Comparison of ENCODE assay signal across 14 mouse cellular contexts in the genomic region with DNA sequence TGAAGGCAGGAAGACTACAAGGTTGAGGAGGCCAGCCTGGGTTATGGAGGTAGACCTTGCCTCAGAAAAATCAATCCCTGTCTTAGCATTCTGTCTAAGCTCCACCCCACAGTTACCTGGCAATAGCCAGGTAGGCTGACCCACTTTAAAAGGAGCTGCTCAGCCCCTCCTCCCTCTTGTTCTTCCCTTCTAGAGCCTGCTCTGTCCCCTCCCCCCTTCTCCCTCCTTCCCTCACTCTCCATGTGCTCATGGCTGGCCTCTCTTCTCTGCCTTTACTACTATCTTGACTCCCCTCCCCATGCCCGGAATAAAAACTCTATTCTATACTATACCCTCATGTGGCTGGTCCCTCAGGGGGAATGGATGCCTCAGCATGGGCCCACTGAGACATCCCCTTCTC. TPM values are rescaled to one million over a fixed set of nuclear protein-coding genes. Genes with fewer than 3 reads are reported as not detected.
DNase-seq lines count a peak whose midpoint lies in the region; ATAC-seq and TF ChIP-seq lines count a peak whose summit lies in the region.
"Had no signal": no experiment of that assay in that cellular context is flagged by ENCODE, and none has a peak within 500 bp of the region (broad histone marks: within the 10 kb centered on the region; RNA-seq: fewer than 3 reads in every experiment).

No protein-coding gene starts in this region.

- H3K27ac ChIP-seq in liver, embryonic 15.5 days (replicated peaks), result 0 out of 2 replicates have a peak overlapping the region, but pooled peaks have one; percentile 24
- peak overlapping the region; percentile 30; the same call in 1 of the 2 replicates for H3K27ac ChIP-seq in stomach, postnatal 0 days (replicated peaks)
- H3K27ac ChIP-seq in forebrain, embryonic 13.5 days, result no peak overlapping the region
- H3K27ac ChIP-seq: heart, embryonic 15.5 days; hindbrain, postnatal 0 days; left cerebral cortex, adult 2 months; midbrain, embryonic 10.5 days had no signal

- H3K27me3 ChIP-seq in liver, embryonic 15.5 days, result no peaks in the 10 kb centered on the region
- H3K27me3 ChIP-seq in stomach, postnatal 0 days (ENCODE audit: control insufficient read depth, insufficient read depth, low read length), result no peaks in the 10 kb centered on the region
- H3K27me3 ChIP-seq in forebrain, embryonic 13.5 days, result no peaks in the 10 kb centered on the region
- H3K27me3 ChIP-seq: heart, embryonic 15.5 days had no signal

- no peak for ATAC-seq in liver, embryonic 15.5 days (ENCODE audit: insufficient read depth)
- no peak for ATAC-seq in stomach, postnatal 0 days (ENCODE audit: low FRiP score, low TSS enrichment)
- ATAC-seq in forebrain, embryonic 13.5 days, result no peak
- ATAC-seq: hindbrain, postnatal 0 days had no signal

- H3K4me2 ChIP-seq in liver, embryonic 15.5 days, result peak overlapping the region; percentile 93
- H3K4me2 ChIP-seq in stomach, postnatal 0 days (replicated peaks; ENCODE audit: low read depth), result no peak overlapping the region
- no peak overlapping the region for H3K4me2 ChIP-seq in forebrain, embryonic 13.5 days

- H3K9ac ChIP-seq in liver, embryonic 15.5 days, result no peak overlapping the region
- H3K9ac ChIP-seq in stomach, postnatal 0 days (ENCODE audit: low read length), result no peak overlapping the region
- H3K9ac ChIP-seq in forebrain, embryonic 13.5 days, result no peak overlapping the region
- H3K9ac ChIP-seq: heart, embryonic 15.5 days had no signal

- no peaks in the 10 kb centered on the region for H3K9me3 ChIP-seq in liver, embryonic 15.5 days (replicated peaks)
- H3K9me3 ChIP-seq in stomach, postnatal 0 days (ENCODE audit: control insufficient read depth, low read length), result no peaks in the 10 kb centered on the region
- H3K9me3 ChIP-seq in forebrain, embryonic 13.5 days (replicated peaks), result no peaks in the 10 kb centered on the region
- H3K9me3 ChIP-seq: heart, embryonic 15.5 days; midbrain, embryonic 10.5 days had no signal

- peak; percentile 34 for DNase-seq in kidney, postnatal 14 days
- DNase-seq in kidney, adult 18-20 months, result no peak
- peak; percentile 38 for DNase-seq in ZHBTc4 (ENCODE audit: low read depth, low spot score)
- no peak for DNase-seq in stomach, postnatal 0 days (ENCODE audit: low spot score)
- DNase-seq in urinary bladder, postnatal 10 days (ENCODE audit: low spot score), result no peak
- DNase-seq: adrenal gland, postnatal 36 days; thymus, postnatal 4 days had no signal

- 50% methylated on average over 1 of the region's 1 CpGs for WGBS in liver, embryonic 15.5 days (ENCODE audit: insufficient replicate concordance)
- 42% methylated on average over 1 of the region's 1 CpGs for WGBS in stomach, postnatal 0 days
- WGBS in forebrain, embryonic 13.5 days, result 69% methylated on average over 1 of the region's 1 CpGs

- no peak overlapping the region for H3K4me3 ChIP-seq in liver, embryonic 15.5 days (replicated peaks)
- no peak overlapping the region for H3K4me3 ChIP-seq in stomach, postnatal 0 days (ENCODE audit: low read depth, low read length)
- no peak overlapping the region for H3K4me3 ChIP-seq in forebrain, embryonic 13.5 days
- H3K4me3 ChIP-seq: left cerebral cortex, adult 2 months had no signal

- TF ChIP-seq CTCF in stomach, postnatal 0 days (IDR thresholded peaks at IDR 0.05; ENCODE audit: low read depth), result no peak

- peaks cover 66% of the 10 kb centered on the region for H3K4me1 ChIP-seq in liver, embryonic 15.5 days (replicated peaks)
- no peaks in the 10 kb centered on the region; the same call in 1 of the 2 replicates for H3K4me1 ChIP-seq in stomach, postnatal 0 days (replicated peaks; ENCODE audit: control insufficient read depth, insufficient read depth)
- peaks cover 29% of the 10 kb centered on the region for H3K4me1 ChIP-seq in forebrain, embryonic 13.5 days

- peaks cover 58% of the 10 kb centered on the region for H3K36me3 ChIP-seq in liver, embryonic 15.5 days (replicated peaks)
- peaks cover 22% of the 10 kb centered on the region for H3K36me3 ChIP-seq in stomach, postnatal 0 days (ENCODE audit: control insufficient read depth, insufficient read depth, low read length)
- peaks cover 48% of the 10 kb centered on the region for H3K36me3 ChIP-seq in forebrain, embryonic 13.5 days (ENCODE audit: poor library complexity, severe bottlenecking)

- no peak for TF ChIP-seq EP300 in stomach, postnatal 0 days (optimal IDR thresholded peaks at IDR 0.05)

RNA-seq across cellular contexts. Expression of a gene that starts 2.8 kb away (rescaled TPM):
- 19.3 and 20.5 TPM in 2 replicates for polyA plus RNA-seq in liver, embryonic 15.5 days (2015; fragmentation: Nextera tagmentation; extraction: Ambion mirVana)
- 12.5 and 15.4 TPM in 2 replicates for polyA plus RNA-seq in stomach, postnatal 0 days (2015; fragmentation: Nextera tagmentation; extraction: Ambion mirVana)
- 46.4 and 49.4 TPM in 2 replicates for polyA plus RNA-seq in forebrain, embryonic 13.5 days (2015; fragmentation: Nextera tagmentation; extraction: Ambion mirVana)

RNA-seq across cellular contexts. Expression of a gene that starts 7.2 kb away (rescaled TPM):
- 59.8 and 63.4 TPM in 2 replicates for polyA plus RNA-seq in liver, embryonic 15.5 days (2015; fragmentation: Nextera tagmentation; extraction: Ambion mirVana)
- polyA plus RNA-seq in stomach, postnatal 0 days (2015; fragmentation: Nextera tagmentation; extraction: Ambion mirVana), result 94.4 and 95.1 TPM in 2 replicates
- 125 and 154 TPM in 2 replicates for polyA plus RNA-seq in forebrain, embryonic 13.5 days (2015; fragmentation: Nextera tagmentation; extraction: Ambion mirVana)

RNA-seq across cellular contexts. Expression of a gene that starts 8.8 kb away (rescaled TPM):
- polyA plus RNA-seq in liver, embryonic 15.5 days (2015; fragmentation: Nextera tagmentation; extraction: Ambion mirVana), result 59.7 and 59.9 TPM in 2 replicates
- polyA plus RNA-seq in stomach, postnatal 0 days (2015; fragmentation: Nextera tagmentation; extraction: Ambion mirVana), result 68.0 and 71.8 TPM in 2 replicates
- polyA plus RNA-seq in forebrain, embryonic 13.5 days (2015; fragmentation: Nextera tagmentation; extraction: Ambion mirVana), result 166 and 168 TPM in 2 replicates

RNA-seq across cellular contexts. Expression of a gene that starts 19.5 kb away (rescaled TPM):
- polyA plus RNA-seq in liver, embryonic 15.5 days (2015; fragmentation: Nextera tagmentation; extraction: Ambion mirVana), result not detected in 2 replicates
- 0.06 and 0.16 TPM in 2 replicates for polyA plus RNA-seq in stomach, postnatal 0 days (2015; fragmentation: Nextera tagmentation; extraction: Ambion mirVana)
- polyA plus RNA-seq in forebrain, embryonic 13.5 days (2015; fragmentation: Nextera tagmentation; extraction: Ambion mirVana), result not detected in 2 replicates
- polyA plus RNA-seq: heart, embryonic 15.5 days; liver, embryonic 16.5 days; midbrain, embryonic 10.5 days had no signal

RNA-seq across cellular contexts. Expression of a gene that starts 26.0 kb away (rescaled TPM):
- polyA plus RNA-seq in liver, embryonic 15.5 days (2015; fragmentation: Nextera tagmentation; extraction: Ambion mirVana), result 9.9 and 11.0 TPM in 2 replicates
- polyA plus RNA-seq in stomach, postnatal 0 days (2015; fragmentation: Nextera tagmentation; extraction: Ambion mirVana), result 25.7 and 28.4 TPM in 2 replicates
- 39.4 and 49.1 TPM in 2 replicates for polyA plus RNA-seq in forebrain, embryonic 13.5 days (2015; fragmentation: Nextera tagmentation; extraction: Ambion mirVana)

Comparison
In these comparisons a context has a peak if more than half of its experiments do, and no peak if none do; other contexts are left out.
1. DNase-seq: peak in kidney, postnatal 14 days (single experiment) and ZHBTc4 (single experiment); none in kidney, adult 18-20 months (single experiment), stomach, postnatal 0 days (single experiment) and urinary bladder, postnatal 10 days (single experiment).